Mouse (Mus musculus): ENCODE measurements at regions not wholly inside any gene's neighbourhood (a gene's known extent, or its start where the extent isn't known, plus 50 kb on each side); places are given as distances from the start of the nearest gene placed in this dataset.

DNA sequence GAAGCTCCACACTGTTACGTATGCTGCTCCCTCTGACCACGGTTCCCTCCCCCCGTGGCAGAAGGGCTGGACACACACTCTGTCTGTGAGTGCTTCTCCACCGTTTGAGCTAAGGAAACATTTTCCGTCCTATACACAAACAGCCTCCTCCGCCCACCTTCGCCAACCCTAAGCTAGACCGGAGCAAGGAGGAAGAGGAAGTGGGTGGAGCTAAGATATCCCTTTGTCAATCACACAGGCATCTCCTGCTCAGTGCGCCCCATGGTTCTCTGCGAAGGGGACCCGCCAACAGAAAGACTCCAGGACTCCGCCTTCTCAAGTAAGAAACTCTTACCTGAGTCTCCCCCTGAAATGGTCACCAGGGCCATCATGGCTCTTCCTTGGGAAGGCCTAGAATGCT lies 61.9 kb upstream of the Cdh5 start:
- TF ChIP-seq CTCF (IDR thresholded peaks at IDR 0.05; ENCODE audit: borderline replicate concordance, insufficient read depth, low read depth, low read length) (no peak), POLR2A (IDR thresholded peaks at IDR 0.05; ENCODE audit: borderline replicate concordance, insufficient read depth, low read length) (no peak)
